Mouse (Mus musculus) hindbrain, postnatal 0 days (tissue): Measurements from ENCODE around the gene Zdhhc18. TPM values are rescaled to one million over a fixed set of nuclear protein-coding genes. Genes with fewer than 3 reads are reported as not detected.

Experiments
- ATAC-seq: fragments of 200-750 bp; cut with Nextera tagmentation; 2 replicates; pipeline ENCODE4 v1.8.0; 2017; ENCODE audit warnings: mild to moderate bottlenecking, moderate TSS enrichment, moderate library complexity
- DNase-seq: peaks from one replicate; pipeline ENCODE4 v3.0.0-alpha.2; 2015; ENCODE audit warnings: low spot score
- H3K27ac ChIP-seq: fragments of 300-500 bp; sonication (generic); 2 replicates; pipeline ENCODE4 v1.5.1; 2014; ENCODE audit warnings: mild to moderate bottlenecking
- H3K27me3 ChIP-seq: fragments of 300-500 bp; sonication (generic); 2 replicates; pipeline ENCODE4 v1.6.1; 2014; ENCODE audit warnings: low read length, mixed read lengths; ENCODE audit not compliant: insufficient read depth
- H3K36me3 ChIP-seq: fragments of 300-500 bp; sonication (generic); 2 replicates; pipeline ENCODE4 v1.6.1; 2014; ENCODE audit warnings: low read length, mixed read lengths; ENCODE audit not compliant: insufficient read depth
- H3K4me1 ChIP-seq: fragments of 300-500 bp; sonication (generic); 2 replicates; pipeline ENCODE4 v1.6.1; 2014; ENCODE audit warnings: antibody characterized with exemption, low read length, mixed read lengths; ENCODE audit not compliant: insufficient read depth
- H3K4me2 ChIP-seq: fragments of 300-500 bp; sonication (generic); 2 replicates; pipeline ENCODE4 v1.6.1; 2014; ENCODE audit warnings: low read depth, mild to moderate bottlenecking, low read length, moderate library complexity, mixed read lengths
- H3K4me3 ChIP-seq: fragments of 300-500 bp; sonication (generic); 2 replicates; pipeline ENCODE4 v1.5.1; 2014; ENCODE audit warnings: low read length
- H3K9ac ChIP-seq: fragments of 300-500 bp; sonication (generic); replicated peaks from 2 replicates; pipeline ENCODE4 v1.6.1; 2014; ENCODE audit warnings: mild to moderate bottlenecking, low read length, moderate library complexity, mixed read lengths
- H3K9me3 ChIP-seq: fragments of 300-500 bp; sonication (generic); 2 replicates; pipeline ENCODE4 v1.6.1; 2016; ENCODE audit warnings: low read length, mixed read lengths
- CTCF ChIP-seq: IDR thresholded peaks from 2 replicates; pipeline ENCODE4 v1.5.1; 2016; ENCODE audit warnings: antibody characterized with exemption, control low read depth, low read depth
- WGBS: fragments of 180-500 bp; shearing (Covaris S2); extraction: QIAGEN DNeasy Blood & Tissue Kit; methylation state at CpG from one replicate; pipeline ENCODE4 v1.1.7; 2014; 5-methylcytosine and 5-hydroxymethylcytosine counted together
- polyA plus RNA-seq: library from polyadenylated mRNA; unstranded; fragments of >200 nt; fragmentation: Nextera tagmentation; extraction: Ambion mirVana; gene quantifications from 2 replicates; pipeline ENCODE4 v1.2.1, GENCODE M21; 2015
- total RNA-seq: library from RNA; depleted of rRNA; stranded (reverse); fragments of >200 nt; gene quantifications from 2 replicates; pipeline ENCODE4 v1.2.3, GENCODE M21; 2014

Gene Zdhhc18
- total and polyA plus RNA-seq, 2 experiments from 2014 or later: 8.2 to 22.6 TPM

DNA sequence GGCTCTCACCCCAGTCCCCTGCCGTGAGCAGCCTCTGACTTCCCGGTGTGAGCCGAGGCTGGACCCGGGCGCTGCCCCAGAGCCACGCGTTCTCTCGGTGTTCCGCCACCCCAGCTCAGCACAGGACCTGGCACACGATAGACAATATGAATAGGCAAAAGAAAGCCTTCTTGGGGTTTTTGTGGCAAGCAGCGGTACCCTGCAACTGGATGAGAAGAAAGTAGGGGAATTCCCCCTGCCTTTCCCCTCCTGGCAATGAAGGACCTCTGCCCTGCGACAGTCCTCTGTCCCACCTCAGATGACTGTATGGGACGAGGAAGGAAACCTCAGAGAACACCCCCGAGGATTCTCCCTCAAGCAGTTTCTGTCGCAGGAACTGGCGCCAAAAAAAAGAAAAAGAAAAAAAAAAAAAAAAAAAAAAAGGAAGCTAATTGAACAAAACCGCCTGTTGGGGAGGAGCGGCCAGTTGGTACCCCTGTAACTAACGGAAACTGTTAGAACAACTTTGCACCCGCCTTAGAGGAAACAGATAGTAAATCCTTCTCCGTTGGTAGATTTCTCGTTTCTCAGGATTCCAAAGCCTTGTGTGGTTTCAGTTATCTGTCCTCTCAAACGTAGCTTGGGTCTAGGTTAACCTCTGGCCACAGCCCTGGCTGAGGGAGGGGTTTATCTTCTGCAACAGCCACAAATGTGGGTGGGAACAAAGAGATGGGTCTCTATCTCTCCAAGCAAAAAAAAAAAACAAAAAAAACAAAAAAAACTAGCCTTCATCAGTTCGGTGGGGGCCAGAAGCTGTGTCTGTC is 23.1 kb upstream of the Zdhhc18 start:
- Histone ChIP-seq H3K4me3 (peak overlapping the region; percentile 58), H3K4me1 (peaks cover 12% of the 10 kb centered on the region), H3K27me3 (no peaks in the 10 kb centered on the region), H3K36me3 (no peaks in the 10 kb centered on the region), H3K9me3 (no peaks in the 10 kb centered on the region), H3K27ac (peak overlapping the region; percentile 94), H3K4me2 (peak overlapping the region; percentile 86), H3K9ac (peak overlapping the region; percentile 75)
- DNase-seq: peak; percentile 50
- ATAC-seq: peak; percentile 44; the same call in 1 of the 2 replicates
- 2% methylated on average over 24 of the region's 24 CpGs for WGBS
- no peak for TF ChIP-seq CTCF

- peak within 1 kb of the TSS; percentile 86 for H3K4me2 ChIP-seq
- peak; percentile 92 for ATAC-seq
- no peaks in the 10 kb centered on the region for H3K36me3 ChIP-seq
- H3K27me3 ChIP-seq: no peaks in the 10 kb centered on the region
- no peak for TF ChIP-seq CTCF
- peak within 1 kb of the TSS; percentile 58 for H3K4me3 ChIP-seq
- peak within 1 kb of the TSS; percentile 94 for H3K27ac ChIP-seq
- peak; percentile 95 for DNase-seq
- peak within 1 kb of the TSS; percentile 75 for H3K9ac ChIP-seq
- WGBS: under 1% methylated on average over 66 of the region's 76 CpGs
- H3K4me1 ChIP-seq: peaks cover 12% of the 10 kb centered on the region
- no peaks in the 10 kb centered on the region for H3K9me3 ChIP-seq
These were observed 22.2 kb upstream of the Zdhhc18 start, which contains the start of gene Pigv for GRCm38 (mm10) chr4:133671881-133672844. Pigv (minus strand) TSS chr4:133672647.

DNA sequence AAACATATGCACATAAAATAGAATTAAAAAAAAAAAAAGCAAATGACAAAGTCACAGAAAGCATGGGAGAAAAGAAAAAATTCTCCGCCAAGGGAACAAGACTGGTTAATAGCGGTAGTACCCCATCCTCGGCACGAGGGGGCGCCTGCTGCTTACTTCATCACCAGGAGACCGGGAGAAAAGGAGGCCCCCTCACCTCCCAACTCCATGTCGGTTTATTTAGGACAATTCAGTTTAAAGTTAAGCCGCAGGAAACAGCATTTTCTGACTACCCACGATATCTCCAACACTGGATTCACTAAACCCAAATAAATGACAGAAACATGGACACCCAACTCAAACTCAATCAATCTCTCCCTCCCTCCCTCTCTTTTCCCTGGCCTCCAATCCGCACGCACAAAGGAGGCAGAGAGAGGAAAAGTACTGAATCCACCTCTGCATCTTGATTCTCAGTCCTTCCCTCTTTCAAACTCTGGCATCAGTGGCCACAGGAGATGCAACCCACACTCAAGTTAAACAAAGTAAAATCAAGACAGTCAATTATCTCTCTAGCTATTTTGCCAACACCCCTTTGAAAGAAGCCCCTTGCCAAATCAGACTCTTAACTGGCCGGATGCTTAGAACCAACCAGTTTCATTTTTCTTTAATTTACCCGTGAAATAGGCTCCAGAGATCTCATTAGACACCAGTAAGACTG is 21.4 kb upstream of the Zdhhc18 start:
- H3K9me3 ChIP-seq: no peaks in the 10 kb centered on the region
- peak overlapping the region; percentile 86 for H3K4me2 ChIP-seq
- WGBS: 1% methylated on average over 13 of the region's 13 CpGs
- peak; percentile 91 for TF ChIP-seq CTCF
- ATAC-seq (no peak), DNase-seq (peak; percentile 90)
- peak overlapping the region; percentile 94 for H3K27ac ChIP-seq
- no peaks in the 10 kb centered on the region for H3K27me3 ChIP-seq
- H3K36me3 ChIP-seq: no peaks in the 10 kb centered on the region
- H3K4me1 ChIP-seq: peaks cover 12% of the 10 kb centered on the region
- peak overlapping the region; percentile 58 for H3K4me3 ChIP-seq
- peak overlapping the region; percentile 75 for H3K9ac ChIP-seq

- Histone ChIP-seq H3K4me1 (peaks cover 15% of the 10 kb centered on the region), H3K27ac (no peak overlapping the region)
- peak; percentile 55 for DNase-seq
These were observed 19.8 kb upstream of the Zdhhc18 start for GRCm38 (mm10) chr4:133669652-133670210.

DNA sequence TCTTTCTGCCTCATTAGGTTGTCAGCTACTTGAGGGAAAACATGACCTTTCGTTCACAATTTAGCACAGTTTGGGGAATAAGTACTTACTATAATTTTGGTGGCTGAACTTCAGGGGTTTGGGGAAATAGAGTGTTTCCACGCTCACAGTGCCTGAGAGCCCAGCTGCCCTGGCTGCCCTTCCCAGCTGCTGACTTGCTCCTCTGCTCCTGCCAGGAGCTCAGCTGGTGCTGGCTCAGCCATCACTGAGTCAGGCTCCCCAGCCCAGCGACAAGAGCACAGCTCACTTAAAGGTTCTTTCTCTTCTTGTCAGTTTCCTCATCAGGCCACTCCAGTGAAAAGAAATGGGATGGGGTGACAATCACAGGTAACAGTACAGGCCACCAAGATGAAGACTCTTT is 18.6 kb upstream of the Zdhhc18 start:
- ATAC-seq (no peak), DNase-seq (no peak)
- Histone ChIP-seq H3K4me3 (no peak overlapping the region), H3K9me3 (no peaks in the 10 kb centered on the region), H3K27me3 (no peaks in the 10 kb centered on the region), H3K27ac (no peak overlapping the region), H3K4me2 (no peak overlapping the region), H3K36me3 (no peaks in the 10 kb centered on the region), H3K4me1 (peaks cover 16% of the 10 kb centered on the region), H3K9ac (no peak overlapping the region)
- no peak for TF ChIP-seq CTCF
- 43% methylated on average over 3 of the region's 3 CpGs for whole genome bisulfite sequencing

More at GRCm38 (mm10) chr4:133669652-133670210, 19.8 kb upstream of the Zdhhc18 start:
- no peak for ATAC-seq
- 65% methylated on average over 6 of the region's 6 CpGs for WGBS
- no peaks in the 10 kb centered on the region for H3K9me3 ChIP-seq
- H3K4me3 ChIP-seq: no peak overlapping the region
- no peak overlapping the region for H3K9ac ChIP-seq
- H3K36me3 ChIP-seq: no peaks in the 10 kb centered on the region
- peak; percentile 55 for TF ChIP-seq CTCF
- H3K27me3 ChIP-seq: no peaks in the 10 kb centered on the region
- H3K4me2 ChIP-seq: peak overlapping the region; percentile 86

DNA sequence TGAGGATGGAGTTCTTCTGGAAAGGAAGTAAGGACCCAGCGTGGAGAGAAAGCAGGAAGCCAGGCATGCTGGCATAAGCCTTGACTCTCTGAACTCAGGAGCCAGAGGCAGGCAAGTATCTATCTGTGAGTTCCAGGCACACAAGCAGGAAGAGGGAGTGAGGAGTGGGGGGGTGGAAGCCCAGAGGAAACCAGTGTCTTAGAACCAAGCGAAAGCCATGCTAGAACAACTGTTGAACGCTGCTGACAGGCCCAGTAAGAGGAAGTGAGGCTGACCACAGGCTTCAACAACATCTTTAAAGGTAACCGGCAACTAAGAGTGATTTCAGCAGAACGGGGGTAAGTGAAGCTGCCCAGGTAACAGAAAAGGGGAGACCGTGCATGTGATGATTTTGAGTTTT is 16.2 kb upstream of the Zdhhc18 start:
- no peak for ATAC-seq
- DNase-seq: no peak
- 90% methylated on average over 6 of the region's 6 CpGs for WGBS
- Histone ChIP-seq H3K36me3 (no peaks in the 10 kb centered on the region), H3K4me2 (no peak overlapping the region), H3K27me3 (no peaks in the 10 kb centered on the region), H3K9ac (no peak overlapping the region), H3K9me3 (no peaks in the 10 kb centered on the region), H3K27ac (peak overlapping the region; percentile 5; the same call in 1 of the 2 replicates), H3K4me1 (peaks cover 16% of the 10 kb centered on the region), H3K4me3 (no peak overlapping the region)
- no peak for TF ChIP-seq CTCF
